Mouse (Mus musculus) thymus, adult 2 months (tissue): ENCODE results near the gene Jup. TPM values are rescaled to one million over a fixed set of nuclear protein-coding genes. Genes with fewer than 3 reads are reported as not detected.

Experiments used
- DNase-seq: peaks from one replicate; pipeline ENCODE4 v3.0.0; 2021
- H3K27ac ChIP-seq: fragments of 200-500 bp; 2 replicates; pipeline ENCODE4 v1.5.1; 2012; ENCODE audit warnings: low read length, control low read depth; ENCODE audit not compliant: control insufficient read depth, insufficient read depth
- H3K27me3 ChIP-seq: fragments of 200-500 bp; 2 replicates; pipeline ENCODE4 v1.6.1; 2012; ENCODE audit warnings: mild to moderate bottlenecking, low read length, moderate library complexity, mixed read lengths; ENCODE audit not compliant: control insufficient read depth, insufficient read depth
- H3K36me3 ChIP-seq: fragments of 200-500 bp; 2 replicates; pipeline ENCODE4 v1.6.1; 2012; ENCODE audit warnings: mild to moderate bottlenecking, low read length, moderate library complexity; ENCODE audit not compliant: control insufficient read depth, insufficient read depth
- H3K4me1 ChIP-seq: fragments of 200-500 bp; replicated peaks from 2 replicates; pipeline ENCODE4 v1.6.1; 2012; ENCODE audit warnings: low read length; ENCODE audit not compliant: control insufficient read depth, insufficient read depth
- H3K4me3 ChIP-seq: fragments of 200-500 bp; 2 replicates; pipeline ENCODE4 v1.5.1; 2012; ENCODE audit warnings: mild to moderate bottlenecking, low read length, control low read depth, moderate library complexity; ENCODE audit not compliant: control insufficient read depth, insufficient read depth
- CTCF ChIP-seq: fragments of 200-500 bp; IDR thresholded peaks from 2 replicates; pipeline ENCODE4 v1.5.1; 2012; ENCODE audit warnings: mild to moderate bottlenecking, control low read depth, low read length, moderate library complexity, borderline replicate concordance; ENCODE audit not compliant: control insufficient read depth, poor library complexity, insufficient read depth; ENCODE audit errors: extremely low read depth
- POLR2A ChIP-seq: fragments of 200-500 bp; IDR thresholded peaks from 2 replicates; pipeline ENCODE4 v1.6.1; 2012; ENCODE audit warnings: mild to moderate bottlenecking, low read length, control low read depth, moderate library complexity; ENCODE audit not compliant: control insufficient read depth, poor library complexity, insufficient read depth; ENCODE audit errors: extremely low read depth
- WGBS: fragments of 180-500 bp; shearing (Covaris S2); methylation state at CpG from one replicate; pipeline ENCODE4 v1.1.7; 2018; 5-methylcytosine and 5-hydroxymethylcytosine counted together
- polyA plus RNA-seq: library from polyadenylated mRNA; depleted of rRNA; stranded (reverse); fragments of >200 nt; gene quantifications from 2 replicates; pipeline ENCODE4 v1.2.3, GENCODE M21; 2012

Gene Jup
- polyA plus RNA-seq, 1 experiment, result 221 TPM

DNA sequence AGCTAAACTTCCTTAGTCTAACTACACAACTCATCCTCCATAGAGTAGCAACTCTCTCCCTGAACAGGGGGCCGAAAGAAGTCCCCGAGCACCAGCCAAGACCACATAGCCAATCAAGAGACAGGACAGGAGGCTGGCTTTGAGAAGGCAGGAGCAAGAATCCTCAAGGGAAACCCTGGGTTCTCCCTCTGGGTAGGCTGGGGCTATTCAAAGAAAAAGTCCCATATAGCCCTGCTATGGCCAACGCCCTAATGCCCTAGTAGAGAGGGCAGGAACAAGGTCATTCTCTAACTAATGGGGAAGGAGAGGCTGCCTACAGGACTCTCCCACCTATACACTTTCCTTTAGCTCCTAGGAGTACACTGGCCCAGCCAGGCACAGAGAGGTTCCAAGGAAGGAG lies 12.5 kb downstream of the Jup start:
- TF ChIP-seq POLR2A (no peak), CTCF (no peak)
- Histone ChIP-seq H3K27ac (no peak overlapping the region), H3K4me3 (no peak overlapping the region), H3K27me3 (no peaks in the 10 kb centered on the region), H3K36me3 (peaks cover 16% of the 10 kb centered on the region), H3K4me1 (peaks cover 21% of the 10 kb centered on the region)
- WGBS, result 93% methylated on average over 3 of the region's 3 CpGs
- DNase-seq, result no peak

GRCm38 (mm10) chr11:100382682-100383081 lies 14.9 kb downstream of the Jup start:
- H3K36me3 ChIP-seq, result peaks cover 21% of the 10 kb centered on the region
- WGBS, result 91% methylated on average over 6 of the region's 6 CpGs

DNA sequence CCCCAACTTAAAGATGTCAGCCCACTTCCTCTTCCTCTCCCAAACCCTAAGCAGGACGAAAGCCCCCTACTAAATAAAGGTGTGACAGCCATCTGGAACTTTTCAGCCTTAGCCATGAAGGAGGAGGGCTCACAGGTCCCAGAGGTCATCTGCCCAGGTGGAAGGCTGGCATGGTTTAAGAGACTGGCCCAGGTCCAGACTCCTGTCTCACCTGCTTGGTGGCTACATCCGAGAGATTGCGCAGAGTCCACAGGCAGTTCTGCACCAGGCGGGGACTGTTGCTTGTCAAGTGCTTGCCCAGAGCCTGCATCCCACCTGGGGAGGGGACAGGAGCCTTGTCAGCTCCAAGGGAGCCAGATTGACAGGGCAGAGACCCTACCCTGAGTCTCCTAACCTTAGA lies 18.3 kb downstream of the Jup start:
- no peaks in the 10 kb centered on the region for H3K4me1 ChIP-seq
- H3K27me3 ChIP-seq, result no peaks in the 10 kb centered on the region
- peaks cover 24% of the 10 kb centered on the region for H3K36me3 ChIP-seq
- no peak overlapping the region for H3K27ac ChIP-seq
- 95% methylated on average over 4 of the region's 4 CpGs for WGBS
- no peak for DNase-seq
- no peak overlapping the region for H3K4me3 ChIP-seq
- TF ChIP-seq CTCF (no peak), POLR2A (no peak)

More at GRCm38 (mm10) chr11:100382682-100383081, 14.9 kb downstream of the Jup start:
- TF ChIP-seq POLR2A, result no peak
- no peak for TF ChIP-seq CTCF
- no peak for DNase-seq
- no peaks in the 10 kb centered on the region for H3K27me3 ChIP-seq
- H3K4me1 ChIP-seq, result peaks cover 2% of the 10 kb centered on the region
- no peak overlapping the region for H3K4me3 ChIP-seq
- no peak overlapping the region for H3K27ac ChIP-seq

- Histone ChIP-seq H3K36me3 (peaks cover 25% of the 10 kb centered on the region), H3K4me3 (no peak overlapping the region), H3K4me1 (no peaks in the 10 kb centered on the region), H3K27me3 (no peaks in the 10 kb centered on the region), H3K27ac (no peak overlapping the region)
- DNase-seq, result no peak
- 93% methylated on average over 5 of the region's 5 CpGs for WGBS
- TF ChIP-seq POLR2A, result no peak
- TF ChIP-seq CTCF, result no peak
These were observed 19.1 kb downstream of the Jup start for GRCm38 (mm10) chr11:100378446-100378845.

DNA sequence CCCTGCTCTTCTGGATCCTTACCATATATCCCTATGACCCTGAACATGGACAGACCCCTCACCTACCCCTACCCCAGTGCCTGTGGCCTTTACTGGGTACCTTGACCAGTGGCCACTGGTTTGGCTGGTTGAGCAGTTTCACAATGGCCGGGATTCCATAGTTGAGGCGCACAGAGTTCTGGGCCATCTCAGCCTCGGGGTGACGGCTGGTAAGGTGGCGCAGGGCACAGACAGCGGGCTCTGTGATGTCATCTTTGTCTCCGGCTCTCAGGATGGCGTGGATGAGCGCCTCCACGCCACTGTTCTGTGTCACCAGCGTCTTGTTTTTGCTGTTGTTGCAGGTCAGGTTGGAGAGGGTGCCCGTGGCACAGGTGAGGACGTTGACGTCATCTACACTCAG lies 19.6 kb downstream of the Jup start:
- Histone ChIP-seq H3K4me1 (no peaks in the 10 kb centered on the region), H3K27me3 (no peaks in the 10 kb centered on the region), H3K27ac (no peak overlapping the region), H3K36me3 (peaks cover 30% of the 10 kb centered on the region), H3K4me3 (no peak overlapping the region)
- TF ChIP-seq POLR2A (no peak), CTCF (no peak)
- 98% methylated on average over 14 of the region's 14 CpGs for WGBS
- DNase-seq, result no peak

GRCm38 (mm10) chr11:100376746-100377389 lies 20.7 kb downstream of the Jup start:
- TF ChIP-seq POLR2A, result no peak
- TF ChIP-seq CTCF, result no peak
- H3K4me1 ChIP-seq, result peaks cover 5% of the 10 kb centered on the region; the same call in 1 of the 2 replicates
- H3K4me3 ChIP-seq, result no peak overlapping the region
- H3K36me3 ChIP-seq, result peaks cover 26% of the 10 kb centered on the region
- no peaks in the 10 kb centered on the region for H3K27me3 ChIP-seq
- DNase-seq, result no peak
- WGBS, result 98% methylated on average over 21 of the region's 21 CpGs
- no peak overlapping the region for H3K27ac ChIP-seq

GRCm38 (mm10) chr11:100376005-100376404 lies 21.6 kb downstream of the Jup start:
- no peak for TF ChIP-seq CTCF
- TF ChIP-seq POLR2A, result no peak
- no peak overlapping the region for H3K27ac ChIP-seq
- peaks cover 26% of the 10 kb centered on the region for H3K36me3 ChIP-seq
- no peaks in the 10 kb centered on the region for H3K27me3 ChIP-seq
- peaks cover 6% of the 10 kb centered on the region; the same call in 1 of the 2 replicates for H3K4me1 ChIP-seq
- WGBS, result 91% methylated on average over 4 of the region's 4 CpGs
- H3K4me3 ChIP-seq, result no peak overlapping the region
- DNase-seq, result no peak

GRCm38 (mm10) chr11:100375127-100375526 lies 22.4 kb downstream of the Jup start:
- H3K36me3 ChIP-seq, result peaks cover 20% of the 10 kb centered on the region
- WGBS, result 96% methylated on average over 9 of the region's 9 CpGs
- no peak overlapping the region for H3K27ac ChIP-seq
- TF ChIP-seq CTCF, result no peak
- no peak for TF ChIP-seq POLR2A
- H3K4me3 ChIP-seq, result no peak overlapping the region
- no peak for DNase-seq
- peaks cover 6% of the 10 kb centered on the region; the same call in 1 of the 2 replicates for H3K4me1 ChIP-seq
- no peaks in the 10 kb centered on the region for H3K27me3 ChIP-seq
